25 mouse cellular contexts compared by ENCODE assay signal in genomic region chr2:147082391-147082790, GRCm38 (mm10). TPM values are rescaled to one million over a fixed set of nuclear protein-coding genes. Genes with fewer than 3 reads are reported as not detected.
"Had no signal": no experiment of that assay in that cellular context is flagged by ENCODE, and none has a peak within 500 bp of the region (broad histone marks: within the 10 kb centered on the region; RNA-seq: fewer than 3 reads in every experiment).

No protein-coding gene starts in this region.

- H3K27ac ChIP-seq: midbrain, embryonic 12.5 days; neural tube, embryonic 13.5 days; neural tube, embryonic 15.5 days had no signal

- H3K36me3 ChIP-seq: neural tube, embryonic 15.5 days had no signal

- H3K4me2 ChIP-seq: lung, embryonic 14.5 days; midbrain, embryonic 12.5 days; neural tube, embryonic 13.5 days; neural tube, embryonic 15.5 days had no signal

- H3K4me3 ChIP-seq: midbrain, embryonic 12.5 days; myocyte; neural tube, embryonic 13.5 days; neural tube, embryonic 15.5 days had no signal

- ATAC-seq: midbrain, embryonic 16.5 days had no signal

- H3K9me3 ChIP-seq: midbrain, embryonic 12.5 days; neural tube, embryonic 13.5 days; neural tube, embryonic 15.5 days had no signal

- DNase-seq: lung, adult 18-20 months; lung, embryonic 14.5 days; lung, postnatal 10 days; lung, postnatal 4 days; retina, postnatal 1 day; right cerebral cortex, adult 18-20 months; right cerebral cortex, postnatal 25 days; right cerebral cortex, postnatal 4 days; spleen, adult 18-20 months; thymus, adult 18-20 months; thymus, postnatal 14 days; thymus, postnatal 36 days had no signal

- H3K9ac ChIP-seq: lung, embryonic 14.5 days; midbrain, embryonic 12.5 days; neural tube, embryonic 13.5 days; neural tube, embryonic 15.5 days had no signal

RNA-seq across cellular contexts. Expression of gene Nkx2-4, which starts 2.9 kb away (rescaled TPM):
- total RNA-seq: megakaryocyte, adult 5-6 weeks; megakaryocyte-erythroid progenitor cell, adult 5-6 weeks had no signal
- polyA plus RNA-seq: liver, embryonic 16.5 days; lung, embryonic 14.5 days; lung, embryonic 16.5 days; myocyte; neural tube, embryonic 11.5 days; neural tube, embryonic 13.5 days; neural tube, embryonic 15.5 days; small intestine, adult 2 months; stomach, embryonic 14.5 days; stomach, embryonic 16.5 days had no signal
